Mouse (Mus musculus) small intestine, adult 2 months (tissue): ENCODE data around the gene AY358078. TPM values are rescaled to one million over a fixed set of nuclear protein-coding genes. Genes with fewer than 3 reads are reported as not detected.
"Not testable (repeated sequence)": the region's sequence is repeated elsewhere in the genome, so short reads cannot be mapped to it uniquely, and the experiment has no call there.

Experiments used
- H3K27ac ChIP-seq: fragments of 200-500 bp; 2 replicates; pipeline ENCODE4 v1.5.1; 2012; ENCODE audit warnings: low read depth, low read length, control low read depth, inconsistent platforms; ENCODE audit not compliant: insufficient read depth
- H3K27me3 ChIP-seq: fragments of 200-500 bp; 2 replicates; pipeline ENCODE4 v1.6.1; 2012; ENCODE audit warnings: mild to moderate bottlenecking, moderate library complexity, low read length, inconsistent platforms; ENCODE audit not compliant: control insufficient read depth, insufficient read depth
- H3K36me3 ChIP-seq: fragments of 200-500 bp; 2 replicates; pipeline ENCODE4 v1.6.1; 2012; ENCODE audit warnings: mild to moderate bottlenecking, low read length, control low read depth, inconsistent platforms; ENCODE audit not compliant: control insufficient read depth, insufficient read depth
- H3K4me1 ChIP-seq: fragments of 200-500 bp; 2 replicates; pipeline ENCODE4 v1.6.1; 2012; ENCODE audit warnings: low read length, inconsistent platforms, mixed read lengths; ENCODE audit not compliant: control insufficient read depth, insufficient read depth, insufficient read length
- H3K4me3 ChIP-seq: fragments of 200-500 bp; 2 replicates; pipeline ENCODE4 v1.5.1; 2012; ENCODE audit warnings: low read depth, mild to moderate bottlenecking, control low read depth, inconsistent platforms, low read length, moderate library complexity
- CTCF ChIP-seq: fragments of 200-500 bp; IDR thresholded peaks from 2 replicates; pipeline ENCODE4 v1.5.1; 2012; ENCODE audit warnings: low read depth, mild to moderate bottlenecking, control low read depth, inconsistent platforms, low read length, moderate library complexity, mixed read lengths; ENCODE audit not compliant: insufficient replicate concordance, insufficient read length; ENCODE audit errors: extremely low read depth
- POLR2A ChIP-seq: fragments of 200-500 bp; IDR thresholded peaks from 2 replicates; pipeline ENCODE4 v1.6.1; 2012; ENCODE audit warnings: low read depth, mild to moderate bottlenecking, control low read depth, inconsistent platforms, low read length, moderate library complexity
- WGBS: fragments of 180-500 bp; shearing (Covaris S2); methylation state at CpG from one replicate; pipeline ENCODE4 v1.1.7; 2018; 5-methylcytosine and 5-hydroxymethylcytosine counted together
- polyA plus RNA-seq: library from polyadenylated mRNA; depleted of rRNA; stranded (reverse); fragments of >200 nt; gene quantifications from 2 replicates; pipeline ENCODE4 v1.2.3, GENCODE M21; 2012; rRNA removed

AY358078 gene
- polyA plus RNA-seq = 0.13 TPM in 1 of 2 replicates, not detected in the other

DNA sequence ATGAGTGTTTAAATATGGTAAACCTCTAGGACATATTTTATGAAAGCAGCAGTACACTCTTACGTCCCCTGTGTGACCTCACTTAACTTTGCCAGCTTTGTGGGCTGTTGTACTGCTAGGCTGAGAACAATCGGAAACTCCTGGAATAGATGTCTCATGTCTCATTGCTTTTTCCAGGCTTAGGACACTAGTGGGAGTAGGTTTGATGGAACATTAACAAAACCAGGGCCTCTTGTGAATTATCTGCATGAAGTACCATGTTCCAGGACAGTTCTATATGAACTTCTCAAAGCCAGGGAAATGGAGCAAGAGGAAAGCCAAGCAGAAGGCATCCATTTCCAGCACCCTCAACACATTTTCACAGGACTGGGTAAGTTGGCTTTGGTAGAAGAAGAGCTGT, at the start of gene AY358078:
AY358078 (plus strand) TSS at position 301 of the 400 bp plus-strand sequence.
- Histone ChIP-seq H3K4me1 (no peaks in the 10 kb centered on the region), H3K27ac (no peak within 1 kb of the TSS), H3K4me3 (no peak within 1 kb of the TSS), H3K27me3 (no peaks in the 10 kb centered on the region), H3K36me3 (no peaks in the 10 kb centered on the region)
- TF ChIP-seq CTCF (no peak), POLR2A (no peak)
- 89% methylated on average over 2 of the region's 2 CpGs for WGBS

DNA sequence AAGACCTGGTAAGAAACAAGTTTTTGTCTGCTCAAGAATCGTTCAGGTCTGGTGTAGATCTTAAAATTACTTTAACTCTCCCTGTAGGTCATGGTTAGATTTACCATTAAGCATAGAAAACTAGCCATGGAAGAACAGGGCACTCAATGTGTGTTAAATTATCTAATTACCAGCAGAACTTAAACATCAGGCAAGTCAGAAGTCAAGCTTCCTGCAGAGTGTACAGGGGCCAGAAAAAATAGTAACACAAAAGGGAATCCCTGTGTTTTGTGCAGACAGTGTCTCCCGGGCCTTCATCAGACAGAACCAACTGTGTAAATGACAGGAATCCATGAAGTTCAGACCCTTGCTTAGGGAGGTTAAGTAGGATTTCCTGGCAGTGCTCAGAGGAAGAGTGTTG, 43.9 kb upstream of the AY358078 start:
- Histone ChIP-seq H3K36me3 (no peaks in the 10 kb centered on the region), H3K4me1 (no peaks in the 10 kb centered on the region), H3K27me3 (no peaks in the 10 kb centered on the region), H3K4me3 (no peak overlapping the region), H3K27ac (no peak overlapping the region)
- TF ChIP-seq POLR2A (no peak), CTCF (no peak)
- 69% methylated on average over 2 of the region's 2 CpGs for WGBS

DNA sequence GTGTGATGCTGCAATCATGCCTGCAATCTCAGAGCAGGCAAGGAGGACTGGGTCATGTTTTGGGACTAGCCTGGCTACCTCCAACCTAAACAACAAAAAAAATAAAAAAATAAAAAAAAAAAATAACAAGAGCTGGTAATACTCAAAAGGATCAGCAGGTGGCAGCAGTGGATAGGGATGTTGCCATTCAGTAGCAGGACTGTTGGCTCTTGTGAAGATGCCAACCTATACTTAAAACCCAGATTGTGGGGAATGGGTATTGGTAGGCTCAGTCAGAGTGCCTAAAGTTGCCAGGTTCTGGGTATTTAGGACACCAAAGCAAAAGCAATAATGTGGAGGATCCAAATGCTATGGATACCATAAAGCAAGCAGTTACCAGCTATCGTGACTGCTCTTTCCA, 28.5 kb upstream of the AY358078 start:
- H3K4me3 ChIP-seq, H3K4me1 ChIP-seq, H3K36me3 ChIP-seq, H3K27me3 ChIP-seq, H3K27ac ChIP-seq: not testable (repeated sequence)
- 59% methylated on average over 1 of the region's 1 CpGs for WGBS

DNA sequence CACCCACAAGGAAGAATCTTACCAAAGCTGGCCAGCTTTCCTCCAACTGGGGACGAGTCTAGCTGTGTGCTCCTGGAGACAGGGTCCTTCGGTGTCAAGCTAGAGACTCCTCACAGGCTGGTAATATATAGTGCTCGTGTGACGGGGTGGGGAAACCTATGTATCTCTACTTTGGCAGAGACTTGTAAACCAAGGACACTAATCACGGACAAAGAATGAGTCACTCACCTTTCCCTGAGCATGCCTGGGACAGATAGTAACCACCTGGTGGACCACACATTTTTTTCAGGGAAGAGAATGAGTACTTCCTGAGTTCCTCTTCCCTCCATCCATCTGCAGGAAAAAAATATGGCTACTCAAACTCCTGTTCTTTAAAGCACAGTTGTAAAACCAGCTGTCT, 26.4 kb upstream of the AY358078 start, which contains the start of gene Ang4:
Ang4 (minus strand) TSS at position 101 of the 400 bp plus-strand sequence.
- Histone ChIP-seq H3K27me3 (no peaks in the 10 kb centered on the region), H3K4me1 (no peaks in the 10 kb centered on the region), H3K27ac (no peak within 1 kb of the TSS), H3K36me3 (no peaks in the 10 kb centered on the region), H3K4me3 (no peak within 1 kb of the TSS)
- TF ChIP-seq CTCF (no peak), POLR2A (no peak)
- 53% methylated on average over 5 of the region's 5 CpGs for WGBS

DNA sequence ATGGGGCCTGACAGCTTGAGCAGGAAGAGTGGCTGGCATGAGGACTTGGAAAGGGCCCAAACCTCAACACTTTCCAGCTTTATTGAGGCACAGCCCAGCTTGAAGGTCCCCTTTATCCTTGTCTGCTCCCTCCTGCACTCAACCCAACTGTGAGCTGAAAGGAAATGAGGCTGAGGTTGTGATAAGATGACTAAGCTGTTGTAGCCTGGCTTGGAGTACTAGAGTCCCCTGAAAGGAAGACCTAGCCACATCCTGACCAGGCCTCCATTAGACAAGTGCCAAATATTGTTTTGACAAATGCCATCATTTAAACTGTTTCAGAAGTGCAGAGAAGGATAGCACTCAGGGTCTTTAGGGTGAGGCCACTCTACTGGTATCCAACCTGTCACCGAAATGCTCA, 22.1 kb upstream of the AY358078 start:
- Histone ChIP-seq H3K27me3 (no peaks in the 10 kb centered on the region), H3K27ac (no peak overlapping the region), H3K4me3 (no peak overlapping the region), H3K36me3 (no peaks in the 10 kb centered on the region), H3K4me1 (no peaks in the 10 kb centered on the region)
- 85% methylated on average over 1 of the region's 1 CpGs for WGBS
- TF ChIP-seq CTCF = no peak
- no peak for TF ChIP-seq POLR2A

DNA sequence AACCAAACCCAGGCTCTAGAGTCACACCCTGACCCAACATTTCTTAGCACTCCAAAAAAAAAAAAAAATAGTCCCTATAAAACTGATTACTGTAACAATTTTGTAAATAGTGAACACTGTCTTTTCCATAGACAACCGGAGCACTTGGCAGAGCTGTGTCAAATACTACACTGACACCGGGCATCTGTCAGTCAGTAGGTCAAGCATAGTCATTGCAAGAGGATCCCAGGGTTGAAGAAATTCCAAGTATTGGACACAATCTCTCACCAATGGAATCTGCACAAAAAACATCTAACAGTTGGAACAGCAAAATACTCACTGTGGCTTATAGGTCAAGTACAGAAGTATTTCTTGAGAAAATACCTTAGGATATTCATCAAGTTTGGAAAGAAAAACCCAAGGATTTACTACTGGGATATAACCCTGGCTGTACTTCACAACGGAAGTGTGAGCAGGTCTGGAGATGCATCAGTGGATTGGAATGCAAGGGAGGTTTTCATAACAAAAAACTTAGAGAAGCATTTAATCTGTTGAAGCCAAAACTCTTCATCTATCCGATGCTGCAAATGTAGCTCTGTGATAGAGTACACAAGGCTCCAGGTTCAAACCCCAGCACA, 20.9 kb upstream of the AY358078 start:
- TF ChIP-seq POLR2A (no peak), CTCF (no peak)
- no peaks in the 10 kb centered on the region for H3K27me3 ChIP-seq
- no peak overlapping the region for H3K27ac ChIP-seq
- 78% methylated on average over 4 of the region's 4 CpGs for WGBS
- H3K4me1 ChIP-seq = no peaks in the 10 kb centered on the region
- H3K36me3 ChIP-seq = no peaks in the 10 kb centered on the region
- H3K4me3 ChIP-seq = no peak overlapping the region

- Histone ChIP-seq H3K36me3 (no peaks in the 10 kb centered on the region), H3K4me3 (no peak overlapping the region), H3K4me1 (no peaks in the 10 kb centered on the region), H3K27me3 (no peaks in the 10 kb centered on the region), H3K27ac (no peak overlapping the region)
- WGBS = 56% methylated on average over 4 of the region's 4 CpGs
- TF ChIP-seq CTCF (no peak), POLR2A (no peak)
Observed at GRCm38 (mm10) chr14:51786335-51786734, 13.5 kb upstream of the AY358078 start.

- Histone ChIP-seq H3K27ac (no peak overlapping the region), H3K4me1 (no peaks in the 10 kb centered on the region), H3K36me3 (no peaks in the 10 kb centered on the region), H3K27me3 (no peaks in the 10 kb centered on the region), H3K4me3 (no peak overlapping the region)
- WGBS = 83% methylated on average over 5 of the region's 5 CpGs
- TF ChIP-seq POLR2A (no peak), CTCF (no peak)
Observed at GRCm38 (mm10) chr14:51787061-51787460, 12.8 kb upstream of the AY358078 start.
